Mouse (Mus musculus): ENCODE measurements around the gene Col1a1. TPM values are rescaled to one million over a fixed set of nuclear protein-coding genes. Genes with fewer than 3 reads are reported as not detected.

Gene Col1a1
- polyA plus RNA-seq, 1 experiment from 2014 or later: 869 TPM

DNA sequence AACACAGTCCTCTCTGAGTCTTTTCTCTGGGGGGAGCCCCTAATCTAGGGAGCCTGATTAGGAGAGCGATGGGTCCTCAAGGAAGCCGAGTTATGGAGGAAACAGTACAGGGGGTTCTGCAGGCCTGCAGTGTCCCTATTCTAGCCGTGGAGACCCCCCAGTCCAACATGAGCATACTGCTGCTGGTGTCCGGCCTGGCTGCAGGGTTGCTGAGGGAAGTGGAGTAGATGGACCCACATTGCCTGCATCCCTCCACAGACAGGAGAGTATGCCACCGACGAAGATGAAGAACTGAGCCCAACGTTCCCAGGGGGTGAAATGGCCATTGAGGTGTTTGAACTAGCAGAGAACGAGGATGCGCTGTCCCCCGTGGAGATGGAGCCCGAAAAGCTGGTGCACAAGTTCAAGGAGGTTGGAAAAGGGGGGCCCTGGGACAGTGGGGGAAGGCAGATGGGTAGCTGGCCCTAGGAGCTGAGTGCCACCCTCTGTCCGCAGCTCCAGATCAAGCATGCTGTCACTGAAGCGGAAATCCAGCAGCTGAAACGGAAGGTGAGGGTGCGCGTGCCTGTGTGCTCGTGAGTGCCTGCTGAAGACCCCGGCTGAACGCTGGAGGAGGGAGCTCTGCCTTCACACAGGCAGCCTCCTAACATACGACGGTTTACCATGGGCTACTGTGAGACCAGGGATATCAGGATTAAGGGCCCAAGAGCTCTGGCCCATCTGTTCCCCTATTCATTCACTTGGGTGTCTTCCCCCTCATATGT is 65.7 kb downstream of the Col1a1 start:
- peaks cover 3% of the 10 kb centered on the region for H3K4me1 ChIP-seq (replicated peaks; ENCODE audit: control insufficient read depth, insufficient read depth)
- H3K27me3 ChIP-seq (ENCODE audit: control insufficient read depth, insufficient read depth, low read length): no peaks in the 10 kb centered on the region
- 90% methylated on average over 21 of the region's 21 CpGs for WGBS
- H3K4me2 ChIP-seq (replicated peaks; ENCODE audit: low read depth): no peak overlapping the region
- no peak overlapping the region for H3K27ac ChIP-seq (replicated peaks)
- no peaks in the 10 kb centered on the region for H3K9me3 ChIP-seq (ENCODE audit: control insufficient read depth, low read length)
- H3K4me3 ChIP-seq (ENCODE audit: low read depth, low read length): no peak overlapping the region
- ATAC-seq (ENCODE audit: low FRiP score, low TSS enrichment) (no peak), DNase-seq (ENCODE audit: low spot score) (no peak)
- TF ChIP-seq EP300 (optimal IDR thresholded peaks at IDR 0.05) (no peak), CTCF (IDR thresholded peaks at IDR 0.05; ENCODE audit: low read depth) (no peak)
- H3K36me3 ChIP-seq (ENCODE audit: control insufficient read depth, insufficient read depth, low read length): peaks cover 29% of the 10 kb centered on the region
- no peak overlapping the region for H3K9ac ChIP-seq (ENCODE audit: low read length)

Other genes starting within 250 kb of the Col1a1 start
- gene Gm11541, start 231.7 kb upstream of the Col1a1 start, polyA plus RNA-seq (2015; fragmentation: Nextera tagmentation; extraction: Ambion mirVana): 0.11 and 0.15 TPM in 2 replicates
- gene Cdc34b, start 194.4 kb upstream of the Col1a1 start, polyA plus RNA-seq (2015; fragmentation: Nextera tagmentation; extraction: Ambion mirVana): not detected in 2 replicates
- not detected in 2 replicates for gene Tmem92, start 153.5 kb upstream of the Col1a1 start, polyA plus RNA-seq (2015; fragmentation: Nextera tagmentation; extraction: Ambion mirVana)
- gene Hils1, start 31.4 kb downstream of the Col1a1 start, polyA plus RNA-seq (2015; fragmentation: Nextera tagmentation; extraction: Ambion mirVana): not detected in 2 replicates
- 0.47 and 0.80 TPM in 2 replicates for gene Sgca, start 40.1 kb downstream of the Col1a1 start, polyA plus RNA-seq (2015; fragmentation: Nextera tagmentation; extraction: Ambion mirVana)
- 4.9 and 5.4 TPM in 2 replicates for gene Ppp1r9b, start 54.8 kb downstream of the Col1a1 start, polyA plus RNA-seq (2015; fragmentation: Nextera tagmentation; extraction: Ambion mirVana)
- gene Samd14, start 73.7 kb downstream of the Col1a1 start, polyA plus RNA-seq (2015; fragmentation: Nextera tagmentation; extraction: Ambion mirVana): 6.7 and 7.2 TPM in 2 replicates
- 29.8 and 39.0 TPM in 2 replicates for gene Pdk2, start 105.1 kb downstream of the Col1a1 start, polyA plus RNA-seq (2015; fragmentation: Nextera tagmentation; extraction: Ambion mirVana)
- 15.6 and 17.0 TPM in 2 replicates for gene Itga3, start 140.6 kb downstream of the Col1a1 start, polyA plus RNA-seq (2015; fragmentation: Nextera tagmentation; extraction: Ambion mirVana)
- 8.0 and 8.5 TPM in 2 replicates for gene Dlx3, start 183.9 kb downstream of the Col1a1 start, polyA plus RNA-seq (2015; fragmentation: Nextera tagmentation; extraction: Ambion mirVana)
- 1.6 and 1.7 TPM in 2 replicates for gene Dlx4, start 210.0 kb downstream of the Col1a1 start, polyA plus RNA-seq (2015; fragmentation: Nextera tagmentation; extraction: Ambion mirVana)

All from stomach, postnatal 0 days (tissue).